In the genomic region with DNA sequence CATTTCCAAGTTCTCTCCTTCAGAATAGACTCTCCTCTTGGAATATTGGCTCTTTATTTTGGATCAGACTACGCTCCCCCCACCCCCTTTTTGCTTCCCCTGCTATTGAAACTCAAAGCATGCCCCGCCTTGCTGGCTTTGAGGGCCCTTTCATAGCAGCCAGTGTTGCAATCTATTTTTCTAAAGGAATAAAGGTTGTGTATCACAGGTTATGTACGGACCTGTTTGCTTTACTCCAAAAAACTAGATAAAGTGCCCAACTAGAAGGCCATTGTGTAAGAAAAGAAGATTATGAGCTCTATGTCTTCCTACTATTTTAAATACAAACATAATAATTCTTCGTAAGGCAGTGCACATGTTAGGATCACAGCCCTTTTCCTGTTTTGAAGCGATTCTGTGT, we compare ENCODE assay signal across 28 mouse cellular contexts.
"Had no signal": no experiment of that assay in that cellular context is flagged by ENCODE, and none has a peak within 500 bp of the region (broad histone marks: within the 10 kb centered on the region; RNA-seq: fewer than 3 reads in every experiment).

No protein-coding gene starts in this region.

- DNase-seq: left cerebral cortex, postnatal 4 days; liver, embryonic 13.5 days; lung, adult 2 months; lung, embryonic 14.5 days; lung, postnatal 14 days; lung, postnatal 4 days; midbrain, embryonic 14.5 days had no signal

- H3K4me2 ChIP-seq: limb, embryonic 12.5 days; limb, embryonic 13.5 days; limb, embryonic 15.5 days; liver, embryonic 12.5 days; liver, embryonic 13.5 days; liver, embryonic 15.5 days; lung, embryonic 14.5 days; lung, embryonic 15.5 days; midbrain, embryonic 11.5 days; midbrain, embryonic 12.5 days; midbrain, embryonic 13.5 days; midbrain, embryonic 15.5 days; neural tube, embryonic 12.5 days; neural tube, embryonic 13.5 days had no signal

- ATAC-seq: liver, embryonic 12.5 days; lung, postnatal 0 days; midbrain, embryonic 13.5 days; midbrain, embryonic 15.5 days; midbrain, embryonic 16.5 days had no signal

- H3K9me3 ChIP-seq: limb, embryonic 10.5 days; limb, embryonic 12.5 days; limb, embryonic 13.5 days; limb, embryonic 15.5 days; liver, embryonic 12.5 days; liver, embryonic 13.5 days; liver, embryonic 15.5 days; lung, embryonic 15.5 days; megakaryocyte, embryonic 14.5 days; midbrain, embryonic 10.5 days; midbrain, embryonic 12.5 days; midbrain, embryonic 13.5 days; midbrain, embryonic 15.5 days; neural tube, embryonic 12.5 days; neural tube, embryonic 13.5 days had no signal

- H3K36me3 ChIP-seq: limb, embryonic 10.5 days; limb, embryonic 12.5 days; limb, embryonic 13.5 days; limb, embryonic 15.5 days; liver, embryonic 12.5 days; liver, embryonic 13.5 days; liver, embryonic 15.5 days; lung, embryonic 15.5 days; midbrain, embryonic 10.5 days; midbrain, embryonic 12.5 days; midbrain, embryonic 13.5 days; midbrain, embryonic 15.5 days; neural tube, embryonic 12.5 days; neural tube, embryonic 13.5 days had no signal

- H3K4me1 ChIP-seq: liver, embryonic 12.5 days; liver, embryonic 15.5 days had no signal

- H3K4me3 ChIP-seq: left cerebral cortex, adult 2 months; limb, embryonic 10.5 days; limb, embryonic 12.5 days; limb, embryonic 13.5 days; limb, embryonic 15.5 days; liver, embryonic 12.5 days; liver, embryonic 13.5 days; liver, embryonic 15.5 days; lung, embryonic 15.5 days; megakaryocyte, embryonic 14.5 days; midbrain, embryonic 10.5 days; midbrain, embryonic 12.5 days; midbrain, embryonic 13.5 days; midbrain, embryonic 15.5 days; myocyte; neural tube, embryonic 12.5 days; neural tube, embryonic 13.5 days had no signal

- H3K9ac ChIP-seq: limb, embryonic 12.5 days; limb, embryonic 13.5 days; limb, embryonic 15.5 days; liver, embryonic 12.5 days; liver, embryonic 13.5 days; liver, embryonic 14.5 days; liver, embryonic 15.5 days; lung, embryonic 14.5 days; lung, embryonic 15.5 days; midbrain, embryonic 12.5 days; midbrain, embryonic 13.5 days; midbrain, embryonic 15.5 days; neural tube, embryonic 12.5 days; neural tube, embryonic 13.5 days had no signal

- H3K27ac ChIP-seq: left cerebral cortex, adult 2 months; limb, embryonic 10.5 days; limb, embryonic 12.5 days; limb, embryonic 13.5 days; limb, embryonic 15.5 days; liver, embryonic 12.5 days; liver, embryonic 13.5 days; liver, embryonic 14.5 days; liver, embryonic 15.5 days; lung, embryonic 15.5 days; macrophage; midbrain, embryonic 10.5 days; midbrain, embryonic 12.5 days; midbrain, embryonic 13.5 days; midbrain, embryonic 15.5 days; neural tube, embryonic 12.5 days; neural tube, embryonic 13.5 days had no signal
